Mouse (Mus musculus): ENCODE results near the gene Plb1.

DNA sequence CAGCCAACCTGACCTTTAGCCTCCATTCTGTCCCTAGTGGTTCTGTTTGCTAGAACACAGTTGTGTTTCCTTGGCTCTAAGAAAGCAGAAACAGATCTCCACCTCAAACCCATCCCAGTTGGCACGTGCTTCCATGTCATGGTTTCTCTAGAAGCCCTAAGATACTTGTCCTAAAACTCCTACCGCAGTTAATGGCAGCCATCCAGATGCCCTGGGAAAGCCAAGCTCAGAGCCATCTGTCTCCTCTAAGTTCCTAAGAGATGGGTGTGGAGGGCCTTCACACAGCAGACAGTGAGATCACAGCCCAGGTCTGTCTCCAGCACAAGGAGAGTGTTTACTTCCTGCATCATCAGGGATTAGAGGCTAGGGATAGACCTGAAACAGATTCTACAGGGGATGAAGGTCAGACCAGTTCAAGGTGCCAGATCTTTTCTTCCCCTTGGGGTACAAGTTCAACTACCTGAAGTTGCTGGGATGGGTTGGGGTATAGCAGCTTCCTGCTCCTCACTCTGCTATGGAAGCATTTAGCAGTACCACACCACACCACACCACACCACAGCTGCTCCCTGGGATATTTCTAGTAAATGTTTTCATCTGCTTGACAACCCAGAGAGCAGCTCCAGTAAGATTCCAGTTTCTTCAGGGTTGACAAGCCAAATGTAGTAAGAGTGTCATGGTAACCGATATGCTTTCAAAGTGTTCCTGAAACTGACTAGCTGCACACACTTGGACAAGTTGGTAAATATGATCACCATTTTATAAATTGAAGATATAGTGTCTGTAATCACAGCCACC is 129.1 kb downstream of the Plb1 start:
- TF ChIP-seq CTCF (IDR thresholded peaks at IDR 0.05; ENCODE audit: control insufficient read depth, insufficient read depth, insufficient read length) (no peak), USF1 (IDR thresholded peaks at IDR 0.05; ENCODE audit: low read depth) (no peak), MAX (IDR thresholded peaks at IDR 0.05) (no peak), MYOD1 (IDR thresholded peaks at IDR 0.05; ENCODE audit: control insufficient read depth, insufficient read length, low read depth) (no peak), MYOG (IDR thresholded peaks at IDR 0.05; ENCODE audit: control insufficient read depth, extremely low read depth, insufficient read length) (no peak), CEBPB (IDR thresholded peaks at IDR 0.05; ENCODE audit: low read depth) (no peak)

Measured in C2C12 (cell line).